Mouse (Mus musculus): Measurements from ENCODE around the gene Srl. TPM values are rescaled to one million over a fixed set of nuclear protein-coding genes. Genes with fewer than 3 reads are reported as not detected.

Srl gene
- polyA plus RNA-seq, 1 experiment: not detected

- Histone ChIP-seq H3K27ac (ENCODE audit: insufficient read depth, low read depth, low read length) (no peak overlapping the region), H3K4me3 (ENCODE audit: insufficient read depth, low read depth, low read length) (peak overlapping the region; percentile 63), H3K4me1 (ENCODE audit: control insufficient read depth, insufficient read depth, low read length) (peaks cover 16% of the 10 kb centered on the region)
- under 1% methylated on average over 19 of the region's 19 CpGs for WGBS
- TF ChIP-seq CTCF (IDR thresholded peaks at IDR 0.05; ENCODE audit: insufficient read depth, low read depth, low read length) (no peak), POLR2A (IDR thresholded peaks at IDR 0.05; ENCODE audit: insufficient read depth, low read depth, low read length) (no peak)
These were observed 16.3 kb upstream of the Srl start for GRCm38 (mm10) chr16:4557949-4558348.

DNA sequence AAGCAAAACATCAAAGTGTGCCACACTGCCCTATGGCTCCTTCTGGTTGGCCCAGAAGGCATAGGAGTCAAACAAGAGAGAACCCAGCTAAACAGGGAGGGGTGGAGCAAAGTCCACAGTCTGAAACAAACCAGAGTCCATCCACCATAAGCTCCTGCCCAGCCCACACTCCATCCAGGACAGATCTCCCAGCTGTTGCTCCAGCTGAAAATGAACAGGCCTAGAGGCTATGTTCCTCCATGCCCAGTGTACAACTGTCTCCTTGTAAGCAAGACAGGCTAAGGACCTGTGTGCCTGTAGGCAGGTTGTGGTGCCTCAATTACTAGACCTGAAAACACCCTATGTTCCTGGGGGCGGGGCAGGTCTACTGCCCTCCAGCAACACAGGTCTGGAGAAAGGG is 15.5 kb upstream of the Srl start:
- WGBS: 89% methylated on average over 1 of the region's 1 CpGs
- no peak for TF ChIP-seq POLR2A (IDR thresholded peaks at IDR 0.05; ENCODE audit: insufficient read depth, low read depth, low read length)
- no peak for TF ChIP-seq CTCF (IDR thresholded peaks at IDR 0.05; ENCODE audit: insufficient read depth, low read depth, low read length)
- H3K4me1 ChIP-seq (ENCODE audit: control insufficient read depth, insufficient read depth, low read length): peaks cover 16% of the 10 kb centered on the region
- H3K4me3 ChIP-seq (ENCODE audit: insufficient read depth, low read depth, low read length): no peak overlapping the region
- H3K27ac ChIP-seq (ENCODE audit: insufficient read depth, low read depth, low read length): no peak overlapping the region

GRCm38 (mm10) chr16:4555555-4555954 is 13.9 kb upstream of the Srl start:
- 100% methylated on average over 1 of the region's 1 CpGs for WGBS
- no peak overlapping the region for H3K27ac ChIP-seq (ENCODE audit: insufficient read depth, low read depth, low read length)
- no peak overlapping the region for H3K4me3 ChIP-seq (ENCODE audit: insufficient read depth, low read depth, low read length)
- H3K4me1 ChIP-seq (ENCODE audit: control insufficient read depth, insufficient read depth, low read length): peaks cover 21% of the 10 kb centered on the region
- TF ChIP-seq POLR2A (IDR thresholded peaks at IDR 0.05; ENCODE audit: insufficient read depth, low read depth, low read length) (no peak), CTCF (IDR thresholded peaks at IDR 0.05; ENCODE audit: insufficient read depth, low read depth, low read length) (no peak)

DNA sequence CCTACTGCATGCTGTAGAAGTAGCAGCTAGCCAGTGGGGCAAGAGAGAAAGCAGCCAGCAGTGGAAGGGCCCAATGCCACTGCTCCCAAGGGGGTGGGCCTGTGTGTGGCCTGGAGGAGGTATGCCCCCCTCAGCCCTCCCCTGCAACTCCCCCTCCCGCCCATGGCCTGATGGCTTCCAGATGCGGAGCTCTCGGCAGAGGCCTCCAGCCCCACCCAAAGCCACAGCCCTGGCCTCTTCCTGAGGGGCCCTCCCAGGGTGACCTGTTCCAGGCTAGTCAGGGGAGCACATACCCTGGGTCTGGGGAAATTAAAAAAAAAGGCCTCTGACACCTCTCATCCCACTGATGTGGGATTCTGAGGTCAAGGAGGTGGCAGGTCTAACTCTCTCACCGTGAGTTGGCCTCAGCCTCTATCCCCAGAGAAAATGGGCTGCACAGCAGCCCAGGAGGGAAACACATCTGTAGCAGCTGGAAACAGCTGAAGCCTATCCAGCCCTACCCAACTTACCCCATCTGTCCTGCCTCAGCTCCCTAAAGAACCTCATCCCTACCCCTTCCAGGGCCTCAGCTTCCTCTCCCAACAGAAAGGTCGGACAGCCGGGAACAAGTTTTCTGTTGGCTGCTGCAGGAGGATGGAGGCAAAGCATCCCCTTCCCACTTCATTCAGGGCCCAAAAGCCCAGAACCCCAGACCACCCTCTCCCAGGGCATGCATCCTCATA is 11.4 kb upstream of the Srl start:
- no peak overlapping the region for H3K27ac ChIP-seq (ENCODE audit: insufficient read depth, low read depth, low read length)
- 91% methylated on average over 6 of the region's 6 CpGs for WGBS
- no peak overlapping the region for H3K4me3 ChIP-seq (ENCODE audit: insufficient read depth, low read depth, low read length)
- H3K4me1 ChIP-seq (ENCODE audit: control insufficient read depth, insufficient read depth, low read length): peaks cover 14% of the 10 kb centered on the region
- TF ChIP-seq CTCF (IDR thresholded peaks at IDR 0.05; ENCODE audit: insufficient read depth, low read depth, low read length) (no peak), POLR2A (IDR thresholded peaks at IDR 0.05; ENCODE audit: insufficient read depth, low read depth, low read length) (no peak)

- TF ChIP-seq CTCF (IDR thresholded peaks at IDR 0.05; ENCODE audit: insufficient read depth, low read depth, low read length): no peak
- no peak for TF ChIP-seq POLR2A (IDR thresholded peaks at IDR 0.05; ENCODE audit: insufficient read depth, low read depth, low read length)
- no peak overlapping the region for H3K27ac ChIP-seq (ENCODE audit: insufficient read depth, low read depth, low read length)
- WGBS: 93% methylated on average over 12 of the region's 12 CpGs
- no peak overlapping the region for H3K4me3 ChIP-seq (ENCODE audit: insufficient read depth, low read depth, low read length)
- peaks cover 8% of the 10 kb centered on the region for H3K4me1 ChIP-seq (ENCODE audit: control insufficient read depth, insufficient read depth, low read length)
These were observed 10.3 kb upstream of the Srl start for GRCm38 (mm10) chr16:4551885-4552284.

DNA sequence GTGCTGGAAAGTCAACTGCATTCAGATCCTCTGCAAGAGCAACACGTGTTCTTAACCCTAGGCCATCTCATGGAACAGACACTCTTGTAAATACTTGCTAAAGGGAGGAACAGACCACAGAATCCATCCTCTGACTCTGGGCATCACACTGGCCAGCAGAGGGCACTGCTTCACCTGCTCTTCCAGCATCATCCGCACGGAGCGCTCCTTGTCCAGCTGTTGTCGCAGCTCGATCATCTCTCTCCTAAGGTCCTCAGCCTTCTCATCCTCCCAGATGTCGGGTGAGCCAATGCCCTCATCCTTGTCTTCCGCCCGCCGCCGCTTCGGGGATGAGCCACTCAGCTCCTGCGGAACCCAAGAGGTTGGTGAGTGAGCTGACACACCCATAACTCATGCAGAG is 9.4 kb upstream of the Srl start:
- TF ChIP-seq POLR2A (IDR thresholded peaks at IDR 0.05; ENCODE audit: insufficient read depth, low read depth, low read length) (no peak), CTCF (IDR thresholded peaks at IDR 0.05; ENCODE audit: insufficient read depth, low read depth, low read length) (peak; percentile 87)
- Histone ChIP-seq H3K4me3 (ENCODE audit: insufficient read depth, low read depth, low read length) (no peak overlapping the region), H3K4me1 (ENCODE audit: control insufficient read depth, insufficient read depth, low read length) (peaks cover 8% of the 10 kb centered on the region; the same call in 1 of the 2 replicates), H3K27ac (ENCODE audit: insufficient read depth, low read depth, low read length) (no peak overlapping the region)
- 39% methylated on average over 13 of the region's 13 CpGs for WGBS

- H3K4me1 ChIP-seq (ENCODE audit: control insufficient read depth, insufficient read depth, low read length): peaks cover 8% of the 10 kb centered on the region; the same call in 1 of the 2 replicates
- WGBS: 93% methylated on average over 18 of the region's 18 CpGs
- no peak overlapping the region for H3K4me3 ChIP-seq (ENCODE audit: insufficient read depth, low read depth, low read length)
- H3K27ac ChIP-seq (ENCODE audit: insufficient read depth, low read depth, low read length): no peak overlapping the region
- TF ChIP-seq CTCF (IDR thresholded peaks at IDR 0.05; ENCODE audit: insufficient read depth, low read depth, low read length) (no peak), POLR2A (IDR thresholded peaks at IDR 0.05; ENCODE audit: insufficient read depth, low read depth, low read length) (no peak)
These were observed 7.5 kb upstream of the Srl start for GRCm38 (mm10) chr16:4548953-4549688.

- Histone ChIP-seq H3K4me1 (ENCODE audit: control insufficient read depth, insufficient read depth, low read length) (peaks cover 8% of the 10 kb centered on the region; the same call in 1 of the 2 replicates), H3K27ac (ENCODE audit: insufficient read depth, low read depth, low read length) (no peak overlapping the region), H3K4me3 (ENCODE audit: insufficient read depth, low read depth, low read length) (no peak overlapping the region)
- TF ChIP-seq CTCF (IDR thresholded peaks at IDR 0.05; ENCODE audit: insufficient read depth, low read depth, low read length) (no peak), POLR2A (IDR thresholded peaks at IDR 0.05; ENCODE audit: insufficient read depth, low read depth, low read length) (no peak)
- WGBS: 78% methylated on average over 5 of the region's 5 CpGs
These were observed 6.0 kb upstream of the Srl start for GRCm38 (mm10) chr16:4547611-4548010.

- Histone ChIP-seq H3K4me1 (ENCODE audit: control insufficient read depth, insufficient read depth, low read length) (peaks cover 9% of the 10 kb centered on the region; the same call in 1 of the 2 replicates), H3K4me3 (ENCODE audit: insufficient read depth, low read depth, low read length) (no peak overlapping the region), H3K27ac (ENCODE audit: insufficient read depth, low read depth, low read length) (no peak overlapping the region)
- no peak for TF ChIP-seq POLR2A (IDR thresholded peaks at IDR 0.05; ENCODE audit: insufficient read depth, low read depth, low read length)
- no peak for TF ChIP-seq CTCF (IDR thresholded peaks at IDR 0.05; ENCODE audit: insufficient read depth, low read depth, low read length)
- 94% methylated on average over 8 of the region's 8 CpGs for WGBS
These were observed 5.2 kb upstream of the Srl start for GRCm38 (mm10) chr16:4546838-4547237.
